Mouse (Mus musculus) hindbrain, embryonic 11.5 days (tissue): Measurements from ENCODE around the gene Acta1. TPM values are rescaled to one million over a fixed set of nuclear protein-coding genes. Genes with fewer than 3 reads are reported as not detected.

Experiments
- ATAC-seq: fragments of 200-750 bp; cut with Nextera tagmentation; 2 replicates; pipeline ENCODE4 v1.8.0; 2017; ENCODE audit warnings: mild to moderate bottlenecking, moderate TSS enrichment, moderate library complexity; ENCODE audit not compliant: low FRiP score
- DNase-seq: peaks from one replicate; pipeline ENCODE4 v3.0.0-alpha.2; 2015; ENCODE audit warnings: low spot score
- H3K27ac ChIP-seq: fragments of 300-500 bp; sonication (generic); 2 replicates; pipeline ENCODE4 v1.5.1; 2014; ENCODE audit warnings: mild to moderate bottlenecking, low read depth, low read length
- H3K27me3 ChIP-seq: fragments of 300-500 bp; sonication (generic); 2 replicates; pipeline ENCODE4 v1.6.1; 2014; ENCODE audit warnings: mild to moderate bottlenecking, low read length, moderate library complexity, mixed read lengths; ENCODE audit not compliant: control insufficient read depth, insufficient read depth
- H3K36me3 ChIP-seq: fragments of 300-500 bp; sonication (generic); 2 replicates; pipeline ENCODE4 v1.6.1; 2014; ENCODE audit warnings: mild to moderate bottlenecking, low read length, moderate library complexity, mixed read lengths; ENCODE audit not compliant: control insufficient read depth, insufficient read depth
- H3K4me1 ChIP-seq: fragments of 300-500 bp; sonication (generic); replicated peaks from 2 replicates; pipeline ENCODE4 v1.6.1; 2014; ENCODE audit warnings: low read length, mixed read lengths; ENCODE audit not compliant: control insufficient read depth, insufficient read depth
- H3K4me2 ChIP-seq: fragments of 300-500 bp; sonication (generic); replicated peaks from 2 replicates; pipeline ENCODE4 v1.6.1; 2014; ENCODE audit warnings: mild to moderate bottlenecking, low read depth, low read length
- H3K4me3 ChIP-seq: fragments of 300-500 bp; sonication (generic); 2 replicates; pipeline ENCODE4 v1.5.1; 2014; ENCODE audit warnings: low read depth, low read length
- H3K9ac ChIP-seq: fragments of 300-500 bp; sonication (generic); 2 replicates; pipeline ENCODE4 v1.6.1; 2014; ENCODE audit warnings: low read depth, low read length
- H3K9me3 ChIP-seq: fragments of 300-500 bp; sonication (generic); 2 replicates; pipeline ENCODE4 v1.6.1; 2016; ENCODE audit warnings: low read length; ENCODE audit not compliant: control insufficient read depth
- WGBS: fragments of 180-500 bp; shearing (Covaris S2); extraction: QIAGEN DNeasy Blood & Tissue Kit; methylation state at CpG from one replicate; pipeline ENCODE4 v1.1.7; 2014; 5-methylcytosine and 5-hydroxymethylcytosine counted together
- polyA plus RNA-seq: library from polyadenylated mRNA; unstranded; fragments of >200 nt; fragmentation: Nextera tagmentation; extraction: Ambion mirVana; gene quantifications from 2 replicates; pipeline ENCODE4 v1.2.1, GENCODE M21; 2014

The Acta1 gene
- polyA plus RNA-seq, 1 experiment from 2014 or later = 5.2 TPM

GRCm38 (mm10) chr8:123846509-123846908 is 48.0 kb downstream of the Acta1 start:
- H3K9me3 ChIP-seq = no peaks in the 10 kb centered on the region
- no peak overlapping the region for H3K9ac ChIP-seq
- 94% methylated on average over 12 of the region's 12 CpGs for WGBS
- ATAC-seq = no peak
- H3K4me2 ChIP-seq = no peak overlapping the region
- no peaks in the 10 kb centered on the region for H3K27me3 ChIP-seq
- H3K4me3 ChIP-seq = no peak overlapping the region
- H3K27ac ChIP-seq = no peak overlapping the region
- H3K36me3 ChIP-seq = no peaks in the 10 kb centered on the region
- H3K4me1 ChIP-seq = no peaks in the 10 kb centered on the region
- DNase-seq = no peak

- 93% methylated on average over 10 of the region's 10 CpGs for WGBS
- DNase-seq = no peak
- ATAC-seq = no peak
- H3K4me2 ChIP-seq = no peak overlapping the region
- no peaks in the 10 kb centered on the region for H3K4me1 ChIP-seq
- H3K27ac ChIP-seq = no peak overlapping the region
- H3K27me3 ChIP-seq = no peaks in the 10 kb centered on the region
- H3K9me3 ChIP-seq = no peaks in the 10 kb centered on the region
- no peaks in the 10 kb centered on the region for H3K36me3 ChIP-seq
- H3K9ac ChIP-seq = no peak overlapping the region
- no peak overlapping the region for H3K4me3 ChIP-seq
These were observed 48.6 kb downstream of the Acta1 start for GRCm38 (mm10) chr8:123845991-123846390.

- no peak for ATAC-seq
- no peak for DNase-seq
- H3K9ac ChIP-seq = no peak overlapping the region
- H3K27ac ChIP-seq = no peak overlapping the region
- WGBS = 93% methylated on average over 13 of the region's 13 CpGs
- no peak overlapping the region for H3K4me2 ChIP-seq
- no peaks in the 10 kb centered on the region for H3K27me3 ChIP-seq
- no peaks in the 10 kb centered on the region for H3K36me3 ChIP-seq
- no peak overlapping the region for H3K4me3 ChIP-seq
- H3K4me1 ChIP-seq = no peaks in the 10 kb centered on the region
- H3K9me3 ChIP-seq = no peaks in the 10 kb centered on the region
These were observed 49.4 kb downstream of the Acta1 start for GRCm38 (mm10) chr8:123845114-123845513.

GRCm38 (mm10) chr8:123844341-123844740 is 50.2 kb downstream of the Acta1 start:
- ATAC-seq = no peak
- Histone ChIP-seq H3K9ac (no peak overlapping the region), H3K9me3 (no peaks in the 10 kb centered on the region), H3K27ac (no peak overlapping the region), H3K4me1 (no peaks in the 10 kb centered on the region), H3K4me2 (no peak overlapping the region), H3K27me3 (no peaks in the 10 kb centered on the region), H3K4me3 (no peak overlapping the region), H3K36me3 (no peaks in the 10 kb centered on the region)
- no peak for DNase-seq
- WGBS = 69% methylated on average over 7 of the region's 7 CpGs

DNA sequence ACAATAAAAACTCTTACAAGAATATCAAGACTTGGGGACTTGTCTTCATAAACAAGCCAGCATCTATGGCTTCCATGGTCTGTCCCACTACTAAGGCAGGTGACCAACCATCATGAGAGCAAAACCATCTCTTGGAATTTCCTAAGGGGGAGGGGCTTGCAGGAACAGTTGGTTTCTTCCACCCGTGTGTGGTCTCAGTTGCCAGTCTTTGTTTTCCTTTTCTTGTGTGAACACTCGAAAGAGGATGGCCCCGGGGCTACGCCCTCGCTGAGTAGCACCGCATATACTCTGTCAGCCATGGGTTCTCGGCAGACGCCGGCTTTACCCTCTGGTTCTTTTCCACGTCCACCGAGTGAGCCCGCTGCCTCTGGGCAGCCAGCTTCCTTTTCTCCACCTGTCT is 52.5 kb downstream of the Acta1 start:
- H3K27ac ChIP-seq = no peak overlapping the region
- no peaks in the 10 kb centered on the region for H3K9me3 ChIP-seq
- H3K27me3 ChIP-seq = no peaks in the 10 kb centered on the region
- H3K4me2 ChIP-seq = no peak overlapping the region
- 92% methylated on average over 12 of the region's 12 CpGs for WGBS
- DNase-seq (no peak), ATAC-seq (no peak)
- no peaks in the 10 kb centered on the region for H3K36me3 ChIP-seq
- H3K4me1 ChIP-seq = no peaks in the 10 kb centered on the region
- H3K4me3 ChIP-seq = no peak overlapping the region
- H3K9ac ChIP-seq = no peak overlapping the region

Other genes starting within 250 kb of the Acta1 start
- 11.3 and 12.4 TPM in 2 replicates for gene Rhou, start 240.8 kb downstream of the Acta1 start, polyA plus RNA-seq
- gene Rab4a, start 88.8 kb downstream of the Acta1 start, polyA plus RNA-seq = 64.3 and 68.7 TPM in 2 replicates
- 6.8 and 7.1 TPM in 2 replicates for gene Ccsap, start 34.5 kb downstream of the Acta1 start, polyA plus RNA-seq
- 50.1 and 52.3 TPM in 2 replicates for gene Nup133, start 54.5 kb upstream of the Acta1 start, polyA plus RNA-seq
- gene Abcb10, start 88.4 kb upstream of the Acta1 start, polyA plus RNA-seq = 17.5 and 18.3 TPM in 2 replicates
- 32.1 and 42.9 TPM in 2 replicates for gene Taf5l, start 126.6 kb upstream of the Acta1 start, polyA plus RNA-seq
- gene Urb2, start 126.8 kb upstream of the Acta1 start, polyA plus RNA-seq = 7.3 and 7.6 TPM in 2 replicates